Mouse (Mus musculus) neural tube, embryonic 15.5 days (tissue): ENCODE data around the gene Scg3. TPM values are rescaled to one million over a fixed set of nuclear protein-coding genes. Genes with fewer than 3 reads are reported as not detected.

Source experiments
- ATAC-seq: fragments of 200-750 bp; cut with Nextera tagmentation; 2 replicates; pipeline ENCODE4 v1.8.0; 2017; ENCODE audit warnings: mild to moderate bottlenecking, moderate TSS enrichment, moderate library complexity; ENCODE audit not compliant: low FRiP score
- H3K27ac ChIP-seq: fragments of 300-500 bp; sonication (generic); replicated peaks from 2 replicates; pipeline ENCODE4 v1.5.1; 2015; ENCODE audit warnings: mild to moderate bottlenecking, inconsistent platforms
- H3K27me3 ChIP-seq: fragments of 300-500 bp; sonication (generic); replicated peaks from 2 replicates; pipeline ENCODE4 v1.6.1; 2015; ENCODE audit warnings: inconsistent platforms
- H3K36me3 ChIP-seq: fragments of 300-500 bp; sonication (generic); 2 replicates; pipeline ENCODE4 v1.6.1; 2015; ENCODE audit warnings: inconsistent platforms
- H3K4me1 ChIP-seq: fragments of 300-500 bp; sonication (generic); 2 replicates; pipeline ENCODE4 v1.6.1; 2015; ENCODE audit warnings: inconsistent platforms
- H3K4me2 ChIP-seq: fragments of 300-500 bp; sonication (generic); 2 replicates; pipeline ENCODE4 v1.6.1; 2015; ENCODE audit warnings: inconsistent platforms, mild to moderate bottlenecking, moderate library complexity
- H3K4me3 ChIP-seq: fragments of 300-500 bp; sonication (generic); replicated peaks from 2 replicates; pipeline ENCODE4 v1.5.1; 2015; ENCODE audit warnings: mild to moderate bottlenecking, inconsistent platforms
- H3K9ac ChIP-seq: fragments of 300-500 bp; sonication (generic); replicated peaks from 2 replicates; pipeline ENCODE4 v1.6.1; 2015; ENCODE audit warnings: mild to moderate bottlenecking, inconsistent platforms
- H3K9me3 ChIP-seq: fragments of 300-500 bp; sonication (generic); replicated peaks from 2 replicates; pipeline ENCODE4 v1.6.1; 2016; ENCODE audit warnings: inconsistent platforms
- WGBS: fragments of 180-500 bp; shearing (Covaris S2); methylation state at CpG from one replicate; pipeline ENCODE4 v1.1.7; 2015; ENCODE audit warnings: mixed read lengths; 5-methylcytosine and 5-hydroxymethylcytosine counted together
- polyA plus RNA-seq: library from polyadenylated mRNA; unstranded; fragments of >200 nt; fragmentation: Nextera tagmentation; extraction: Ambion mirVana; gene quantifications from 2 replicates; pipeline ENCODE4 v1.2.1, GENCODE M21; 2015

Gene Scg3
- polyA plus RNA-seq, 1 experiment from 2014 or later: 123 TPM

DNA sequence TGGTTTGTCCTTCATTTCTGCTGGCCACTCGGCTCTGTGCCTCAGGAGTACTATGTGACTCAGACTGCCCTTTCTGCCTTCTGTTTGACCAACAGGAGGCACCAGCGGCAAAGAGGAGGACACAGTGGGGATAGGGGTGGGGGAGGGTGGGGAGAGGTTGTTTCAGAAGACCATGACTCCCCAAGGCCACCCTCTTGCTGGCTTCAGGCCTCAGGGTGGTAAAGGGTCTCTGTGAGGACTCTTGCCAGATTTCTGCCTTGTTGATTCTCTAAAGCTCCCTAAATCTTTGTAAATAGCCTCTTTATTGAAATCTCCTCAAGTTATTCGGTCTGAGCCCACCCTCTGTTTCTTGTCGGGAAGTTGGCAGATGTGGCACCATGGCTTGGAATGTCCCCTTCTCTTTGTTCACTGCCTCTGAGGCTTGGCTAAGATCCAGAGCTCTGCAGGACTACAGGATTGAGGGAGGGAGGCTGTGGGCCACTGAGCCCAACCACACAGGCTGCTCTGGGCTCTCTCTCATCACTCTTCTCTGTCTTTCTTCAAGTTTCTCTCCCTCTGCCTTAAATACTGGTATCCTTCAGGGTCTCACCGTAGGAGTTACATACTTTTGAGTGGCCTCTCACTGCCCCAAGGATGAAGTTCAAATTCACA, 84.5 kb downstream of the Scg3 start:
- peak overlapping the region; percentile 67; the same call in 1 of the 2 replicates for H3K27ac ChIP-seq

DNA sequence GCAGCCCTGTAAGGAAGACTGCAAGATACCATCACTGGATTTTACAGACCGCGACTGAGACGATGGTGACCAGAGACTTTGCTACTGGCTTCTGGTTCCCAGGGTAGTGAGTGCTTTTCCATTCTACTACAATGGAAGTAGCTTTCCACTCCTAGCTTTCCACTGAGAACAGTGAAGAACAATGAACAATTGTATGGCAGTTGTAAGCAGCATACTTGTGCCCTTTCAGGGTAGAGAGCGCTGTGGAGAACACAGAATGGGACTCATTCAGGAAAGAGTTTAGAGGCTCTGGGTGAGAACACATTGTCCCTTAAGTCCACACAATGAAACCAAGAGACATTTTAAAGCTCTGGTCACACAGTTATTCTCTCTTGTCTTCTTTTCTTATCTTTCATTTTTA, 86.3 kb downstream of the Scg3 start:
- Histone ChIP-seq H3K4me2 (no peak overlapping the region), H3K36me3 (peaks cover 36% of the 10 kb centered on the region), H3K9me3 (no peaks in the 10 kb centered on the region), H3K27ac (no peak overlapping the region), H3K9ac (no peak overlapping the region), H3K27me3 (no peaks in the 10 kb centered on the region), H3K4me3 (no peak overlapping the region), H3K4me1 (peaks cover 27% of the 10 kb centered on the region)
- WGBS: 69% methylated on average over 4 of the region's 4 CpGs
- ATAC-seq: no peak

More for the DNA sequence above, 84.5 kb downstream of the Scg3 start:
- Histone ChIP-seq H3K4me3 (no peak overlapping the region), H3K4me1 (peaks cover 27% of the 10 kb centered on the region), H3K36me3 (peaks cover 20% of the 10 kb centered on the region), H3K9ac (no peak overlapping the region), H3K4me2 (no peak overlapping the region), H3K27me3 (no peaks in the 10 kb centered on the region), H3K9me3 (no peaks in the 10 kb centered on the region)
- 43% methylated on average over 5 of the region's 5 CpGs for WGBS
- ATAC-seq: peak; percentile 91

- Histone ChIP-seq H3K4me3 (no peak overlapping the region), H3K27me3 (no peaks in the 10 kb centered on the region), H3K9me3 (no peaks in the 10 kb centered on the region), H3K4me1 (peaks cover 27% of the 10 kb centered on the region), H3K27ac (no peak overlapping the region), H3K36me3 (peaks cover 42% of the 10 kb centered on the region), H3K9ac (no peak overlapping the region), H3K4me2 (no peak overlapping the region)
- 92% methylated on average over 13 of the region's 13 CpGs for WGBS
- no peak for ATAC-seq
These were observed 86.8 kb downstream of the Scg3 start for GRCm38 (mm10) chr9:75597036-75597435.

GRCm38 (mm10) chr9:75593481-75593880, 90.4 kb downstream of the Scg3 start:
- 80% methylated on average over 5 of the region's 5 CpGs for WGBS
- H3K36me3 ChIP-seq: peaks cover 76% of the 10 kb centered on the region
- H3K27ac ChIP-seq: no peak overlapping the region

More at GRCm38 (mm10) chr9:75593481-75593880, 90.4 kb downstream of the Scg3 start:
- Histone ChIP-seq H3K9ac (no peak overlapping the region), H3K4me3 (no peak overlapping the region), H3K27me3 (no peaks in the 10 kb centered on the region), H3K4me1 (no peaks in the 10 kb centered on the region), H3K9me3 (no peaks in the 10 kb centered on the region), H3K4me2 (no peak overlapping the region)
- ATAC-seq: peak; percentile 18; the same call in 1 of the 2 replicates

Other genes with a start within 250 kb of the Scg3 start
- 39.9 and 43.4 TPM in 2 replicates for gene Leo1, start 242.5 kb downstream of the Scg3 start, polyA plus RNA-seq
- 68.1 and 77.0 TPM in 2 replicates for gene Tmod3, start 124.4 kb downstream of the Scg3 start, polyA plus RNA-seq
- 252 and 283 TPM in 2 replicates for gene Tmod2, start 72.7 kb downstream of the Scg3 start, polyA plus RNA-seq
- 33.8 and 39.5 TPM in 2 replicates for gene Lysmd2, start 58.3 kb downstream of the Scg3 start, polyA plus RNA-seq
- 2.7 and 3.3 TPM in 2 replicates for gene Bmp5, start 91.3 kb upstream of the Scg3 start, polyA plus RNA-seq